Mouse (Mus musculus): Measurements from ENCODE around the gene Usp31. TPM values are rescaled to one million over a fixed set of nuclear protein-coding genes. Genes with fewer than 3 reads are reported as not detected.

Gene Usp31
- polyA plus RNA-seq, 1 experiment from 2014 or later = 0.73 TPM

GRCm38 (mm10) chr7:121701983-121702382 is 5.1 kb downstream of the Usp31 start:
- Histone ChIP-seq H3K9ac (no peak overlapping the region), H3K27ac (replicated peaks) (no peak overlapping the region), H3K27me3 (no peaks in the 10 kb centered on the region), H3K4me1 (replicated peaks) (peaks cover 34% of the 10 kb centered on the region), H3K4me2 (no peak overlapping the region), H3K4me3 (replicated peaks) (no peak overlapping the region), H3K36me3 (replicated peaks) (no peaks in the 10 kb centered on the region), H3K9me3 (replicated peaks) (no peaks in the 10 kb centered on the region)
- ATAC-seq (ENCODE audit: insufficient read depth) = no peak
- WGBS (ENCODE audit: insufficient replicate concordance) = 23% methylated on average over 6 of the region's 6 CpGs

DNA sequence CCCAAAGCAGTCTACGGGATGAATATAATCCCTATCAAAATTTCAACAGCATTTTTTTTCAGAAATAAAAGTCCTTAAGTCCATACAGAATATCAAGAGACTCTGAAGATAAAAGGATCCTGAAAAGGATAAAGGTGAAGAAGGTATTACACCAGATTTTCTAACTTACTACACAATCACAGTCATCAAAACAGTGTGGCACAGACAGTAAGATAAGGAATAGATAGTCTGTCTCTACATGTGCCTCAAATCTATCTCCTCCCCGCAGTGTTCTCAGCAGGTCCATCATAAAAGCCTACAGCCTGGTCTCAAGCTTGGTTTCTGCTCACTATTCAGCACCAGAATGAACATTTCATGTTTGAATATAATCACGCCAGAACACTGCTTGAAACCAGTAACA is 6.6 kb downstream of the Usp31 start:
- peaks cover 21% of the 10 kb centered on the region for H3K4me1 ChIP-seq (replicated peaks)
- no peaks in the 10 kb centered on the region for H3K36me3 ChIP-seq (replicated peaks)
- H3K4me3 ChIP-seq (replicated peaks) = no peak overlapping the region
- H3K27ac ChIP-seq (replicated peaks) = no peak overlapping the region
- 70% methylated on average over 3 of the region's 3 CpGs for WGBS (ENCODE audit: insufficient replicate concordance)
- no peaks in the 10 kb centered on the region for H3K9me3 ChIP-seq (replicated peaks)
- H3K27me3 ChIP-seq = no peaks in the 10 kb centered on the region
- H3K4me2 ChIP-seq = no peak overlapping the region
- no peak for ATAC-seq (ENCODE audit: insufficient read depth)
- H3K9ac ChIP-seq = no peak overlapping the region

GRCm38 (mm10) chr7:121699218-121699617 is 7.8 kb downstream of the Usp31 start:
- no peak overlapping the region for H3K4me2 ChIP-seq
- no peak for ATAC-seq (ENCODE audit: insufficient read depth)

DNA sequence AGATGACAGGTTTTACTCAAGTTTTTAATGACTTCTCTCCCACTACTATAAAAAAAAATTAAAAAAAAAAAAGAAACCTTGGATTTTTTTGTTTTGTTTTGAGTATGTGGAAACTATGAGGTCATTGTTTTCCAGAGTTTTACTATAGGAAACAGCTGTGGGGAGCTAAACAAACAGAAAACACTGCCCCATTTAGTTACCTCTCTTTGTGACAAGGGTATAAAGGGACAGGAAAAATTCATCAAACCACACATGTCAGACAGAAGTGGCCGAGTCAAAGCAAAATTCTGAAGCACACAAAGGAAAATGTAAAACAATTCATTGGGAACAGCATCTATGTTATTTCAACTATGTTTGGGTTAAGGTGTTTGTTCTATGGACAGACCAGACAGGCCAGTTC is 9.5 kb downstream of the Usp31 start:
- Histone ChIP-seq H3K4me1 (replicated peaks) (0 out of 2 replicates have a peak, but pooled peaks cover 9% of the 10 kb centered on the region), H3K27me3 (no peaks in the 10 kb centered on the region), H3K36me3 (replicated peaks) (no peaks in the 10 kb centered on the region), H3K27ac (replicated peaks) (no peak overlapping the region), H3K4me2 (no peak overlapping the region), H3K9me3 (replicated peaks) (no peaks in the 10 kb centered on the region), H3K9ac (no peak overlapping the region), H3K4me3 (replicated peaks) (no peak overlapping the region)
- 48% methylated on average over 1 of the region's 1 CpGs for WGBS (ENCODE audit: insufficient replicate concordance)
- ATAC-seq (ENCODE audit: insufficient read depth) = no peak

More at GRCm38 (mm10) chr7:121699218-121699617, 7.8 kb downstream of the Usp31 start:
- Histone ChIP-seq H3K4me3 (replicated peaks) (no peak overlapping the region), H3K9ac (no peak overlapping the region), H3K9me3 (replicated peaks) (no peaks in the 10 kb centered on the region), H3K4me1 (replicated peaks) (peaks cover 19% of the 10 kb centered on the region; the same call in 1 of the 2 replicates), H3K36me3 (replicated peaks) (no peaks in the 10 kb centered on the region), H3K27ac (replicated peaks) (no peak overlapping the region), H3K27me3 (no peaks in the 10 kb centered on the region)

- no peak for ATAC-seq (ENCODE audit: insufficient read depth)
- Histone ChIP-seq H3K9ac (no peak overlapping the region), H3K27ac (replicated peaks) (no peak overlapping the region), H3K4me2 (no peak overlapping the region), H3K9me3 (replicated peaks) (no peaks in the 10 kb centered on the region), H3K36me3 (replicated peaks) (no peaks in the 10 kb centered on the region), H3K4me1 (replicated peaks) (0 out of 2 replicates have a peak, but pooled peaks cover 8% of the 10 kb centered on the region), H3K27me3 (no peaks in the 10 kb centered on the region), H3K4me3 (replicated peaks) (no peak overlapping the region)
Observed at GRCm38 (mm10) chr7:121697170-121697569, 9.9 kb downstream of the Usp31 start.

DNA sequence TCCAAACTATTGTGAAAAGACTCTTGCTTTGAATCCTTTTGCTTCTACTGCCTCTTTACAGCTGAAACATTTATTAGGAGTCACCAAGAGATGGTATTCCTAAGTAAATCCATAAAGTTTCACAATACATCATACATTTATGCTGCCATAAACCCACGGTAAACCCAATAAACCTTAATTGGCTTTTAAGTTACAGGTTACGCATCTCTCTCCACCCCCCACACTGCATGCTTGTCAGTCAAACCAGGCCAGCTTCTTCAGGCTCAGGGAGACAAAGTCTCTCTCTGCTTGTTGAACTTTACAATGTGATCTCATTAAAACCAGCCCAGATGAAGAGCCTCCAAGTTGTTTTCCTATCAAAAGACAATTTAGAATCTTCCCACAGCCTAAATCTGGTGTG is 15.2 kb downstream of the Usp31 start:
- Histone ChIP-seq H3K36me3 (replicated peaks) (no peaks in the 10 kb centered on the region), H3K4me2 (no peak overlapping the region), H3K9ac (no peak overlapping the region), H3K27ac (replicated peaks) (no peak overlapping the region), H3K4me3 (replicated peaks) (no peak overlapping the region), H3K4me1 (replicated peaks) (no peaks in the 10 kb centered on the region), H3K27me3 (no peaks in the 10 kb centered on the region), H3K9me3 (replicated peaks) (no peaks in the 10 kb centered on the region)
- no peak for ATAC-seq (ENCODE audit: insufficient read depth)
- 80% methylated on average over 2 of the region's 2 CpGs for WGBS (ENCODE audit: insufficient replicate concordance)

DNA sequence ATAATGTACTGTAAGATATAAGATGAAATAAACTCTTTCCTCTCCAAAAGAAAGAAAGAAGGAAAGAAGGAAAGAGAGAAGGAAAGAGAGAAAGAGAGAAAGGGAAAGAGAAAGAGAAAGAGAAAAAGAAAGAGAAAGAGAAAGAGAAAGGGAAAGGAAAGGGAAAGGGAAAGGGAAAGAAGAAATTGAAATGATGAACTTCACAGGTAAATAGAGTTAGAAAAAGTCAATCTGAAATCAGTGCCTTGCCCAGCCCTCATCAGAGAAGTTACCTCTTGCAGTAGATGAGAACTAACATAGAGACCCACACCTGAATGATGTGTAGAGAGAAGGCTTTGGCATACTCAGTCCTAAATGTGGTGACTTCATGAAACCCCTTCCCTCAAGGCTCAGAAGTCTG is 17.7 kb downstream of the Usp31 start:
- Histone ChIP-seq H3K9ac (no peak overlapping the region), H3K4me2 (no peak overlapping the region), H3K27ac (replicated peaks) (no peak overlapping the region), H3K27me3 (no peaks in the 10 kb centered on the region), H3K4me3 (replicated peaks) (no peak overlapping the region), H3K36me3 (replicated peaks) (no peaks in the 10 kb centered on the region), H3K4me1 (replicated peaks) (no peaks in the 10 kb centered on the region), H3K9me3 (replicated peaks) (no peaks in the 10 kb centered on the region)
- no peak for ATAC-seq (ENCODE audit: insufficient read depth)

DNA sequence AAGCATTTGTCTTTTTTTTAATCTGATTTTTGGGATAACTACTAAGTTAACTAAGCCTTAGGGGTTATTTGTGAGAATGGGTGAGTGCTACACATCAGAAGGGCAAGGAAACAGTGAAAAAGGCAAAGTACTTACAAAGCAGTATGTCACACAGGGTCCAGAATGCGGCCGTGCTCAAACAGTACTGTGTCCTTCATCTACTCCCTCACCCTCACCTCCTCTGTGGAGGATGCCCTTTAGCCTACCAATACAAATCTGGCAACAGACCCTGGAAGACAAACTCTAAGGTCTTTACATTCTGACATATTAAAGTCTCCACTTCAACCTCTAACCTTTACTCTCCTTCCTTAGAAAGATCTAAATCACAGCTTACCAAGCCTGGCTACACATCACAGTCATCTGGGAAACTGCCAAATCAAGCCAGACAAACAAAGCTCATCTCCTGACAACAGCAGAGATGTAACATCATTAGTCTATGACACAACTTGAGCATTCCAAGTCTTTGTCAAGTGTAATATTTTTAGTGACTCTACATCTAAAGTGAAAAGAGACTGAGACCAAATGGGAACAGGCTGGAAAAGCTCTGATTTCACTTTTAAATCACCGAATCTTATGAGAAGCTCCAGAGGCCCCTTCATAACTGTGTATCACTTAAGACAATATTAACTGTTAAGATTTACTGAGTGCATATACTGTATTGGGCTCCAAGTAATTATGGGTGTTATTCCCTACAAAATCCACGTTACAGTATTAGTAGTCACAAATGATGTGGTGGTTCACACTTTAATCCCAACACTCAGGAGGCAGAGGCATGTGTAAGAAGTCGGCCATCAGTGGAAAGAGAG is 21.7 kb downstream of the Usp31 start:
- Histone ChIP-seq H3K27me3 (no peaks in the 10 kb centered on the region), H3K4me1 (replicated peaks) (no peaks in the 10 kb centered on the region), H3K4me3 (replicated peaks) (no peak overlapping the region), H3K9ac (no peak overlapping the region), H3K4me2 (no peak overlapping the region), H3K27ac (replicated peaks) (no peak overlapping the region), H3K36me3 (replicated peaks) (no peaks in the 10 kb centered on the region), H3K9me3 (replicated peaks) (no peaks in the 10 kb centered on the region)
- no peak for ATAC-seq (ENCODE audit: insufficient read depth)
- WGBS (ENCODE audit: insufficient replicate concordance) = 73% methylated on average over 5 of the region's 5 CpGs

- H3K27ac ChIP-seq (replicated peaks) = no peak overlapping the region
- H3K9ac ChIP-seq = no peak overlapping the region
- H3K9me3 ChIP-seq (replicated peaks) = no peaks in the 10 kb centered on the region
- no peak for ATAC-seq (ENCODE audit: insufficient read depth)
- H3K4me2 ChIP-seq = no peak overlapping the region
- H3K4me3 ChIP-seq (replicated peaks) = no peak overlapping the region
- no peaks in the 10 kb centered on the region for H3K27me3 ChIP-seq
- no peaks in the 10 kb centered on the region for H3K4me1 ChIP-seq (replicated peaks)
- peaks cover 6% of the 10 kb centered on the region; the same call in 1 of the 2 replicates for H3K36me3 ChIP-seq (replicated peaks)
Observed at GRCm38 (mm10) chr7:121681191-121681590, 25.9 kb downstream of the Usp31 start.

DNA sequence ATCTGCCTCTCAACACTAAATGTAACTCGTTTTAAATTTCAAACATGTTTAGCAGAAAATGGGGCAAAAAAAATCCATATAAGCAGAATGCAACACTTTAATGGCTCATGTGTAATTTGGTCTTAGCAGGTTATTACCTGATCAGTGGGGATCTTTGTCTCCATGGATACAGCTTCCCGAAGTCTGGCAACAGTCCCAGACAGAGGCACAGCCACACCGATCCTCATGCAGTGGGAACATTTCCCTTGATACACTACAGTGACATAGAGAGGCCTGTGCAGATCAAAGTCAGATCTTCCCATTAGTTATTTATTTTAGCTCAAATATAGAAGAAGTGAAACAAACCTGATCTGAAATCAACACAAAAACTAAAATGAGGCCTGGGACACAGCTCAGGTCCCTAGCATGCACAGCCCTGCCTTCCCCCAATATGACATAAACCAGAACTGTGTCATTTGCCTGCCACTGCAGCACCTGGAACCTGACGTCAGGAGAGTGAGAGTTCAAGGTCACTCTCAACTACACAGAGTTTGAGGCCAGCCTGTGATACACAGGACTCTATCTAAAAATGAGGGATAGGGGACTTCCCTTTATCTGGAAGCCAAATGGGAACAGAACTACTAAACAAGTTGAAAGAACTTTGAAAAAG is 29.8 kb downstream of the Usp31 start:
- Histone ChIP-seq H3K9me3 (replicated peaks) (no peaks in the 10 kb centered on the region), H3K4me2 (no peak overlapping the region), H3K4me3 (replicated peaks) (no peak overlapping the region), H3K27ac (replicated peaks) (no peak overlapping the region), H3K27me3 (no peaks in the 10 kb centered on the region), H3K36me3 (replicated peaks) (peaks cover 20% of the 10 kb centered on the region), H3K9ac (no peak overlapping the region), H3K4me1 (replicated peaks) (no peaks in the 10 kb centered on the region)
- WGBS (ENCODE audit: insufficient replicate concordance) = 65% methylated on average over 4 of the region's 4 CpGs
- no peak for ATAC-seq (ENCODE audit: insufficient read depth)

DNA sequence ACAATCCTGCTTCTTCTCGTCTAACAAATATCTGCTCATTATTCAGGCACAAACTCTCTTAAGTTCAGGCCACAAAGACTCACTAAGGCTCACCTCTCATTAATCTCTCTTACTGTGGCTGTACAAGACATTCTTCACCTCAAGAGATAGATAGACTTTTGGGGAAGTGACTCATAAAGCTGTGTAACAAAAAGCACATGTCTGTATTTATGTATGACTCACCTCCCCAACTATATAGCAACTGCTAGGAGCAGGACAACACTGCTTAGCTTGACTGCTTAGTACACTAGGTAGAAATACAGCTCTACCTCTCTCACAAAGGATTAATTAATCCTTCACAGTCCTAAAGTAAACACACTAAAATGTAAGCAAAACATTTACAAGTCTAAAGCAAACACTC is 46.3 kb downstream of the Usp31 start:
- Histone ChIP-seq H3K4me2 (no peak overlapping the region), H3K27me3 (no peaks in the 10 kb centered on the region), H3K9ac (no peak overlapping the region), H3K4me1 (replicated peaks) (no peaks in the 10 kb centered on the region), H3K27ac (replicated peaks) (no peak overlapping the region), H3K9me3 (replicated peaks) (no peaks in the 10 kb centered on the region), H3K36me3 (replicated peaks) (peaks cover 36% of the 10 kb centered on the region), H3K4me3 (replicated peaks) (no peak overlapping the region)
- WGBS (ENCODE audit: insufficient replicate concordance) = 64% methylated on average over 1 of the region's 1 CpGs
- ATAC-seq (ENCODE audit: insufficient read depth) = no peak

DNA sequence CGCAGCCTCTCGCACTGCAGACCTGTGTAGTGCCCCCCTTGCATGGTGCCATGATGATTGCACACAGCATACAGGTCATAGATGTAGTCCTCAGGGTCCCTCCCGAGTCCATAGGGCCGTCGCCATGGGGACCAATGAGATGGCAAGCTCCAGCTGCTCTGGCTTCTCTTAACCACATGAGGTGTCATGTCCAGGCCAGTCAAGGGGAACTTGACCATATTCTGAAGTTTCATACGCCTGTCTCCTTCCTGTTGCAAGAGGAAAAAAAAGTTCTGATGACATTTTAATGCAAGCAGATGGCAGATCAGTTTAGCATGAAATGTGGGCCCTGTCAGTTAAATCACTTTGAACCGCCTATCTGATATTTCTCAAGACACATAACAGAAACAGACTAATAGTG is 48.2 kb downstream of the Usp31 start:
- WGBS (ENCODE audit: insufficient replicate concordance) = 77% methylated on average over 7 of the region's 7 CpGs
- Histone ChIP-seq H3K27me3 (no peaks in the 10 kb centered on the region), H3K9ac (no peak overlapping the region)

More for the DNA sequence above, 48.2 kb downstream of the Usp31 start:
- Histone ChIP-seq H3K36me3 (replicated peaks) (peaks cover 31% of the 10 kb centered on the region), H3K4me2 (no peak overlapping the region), H3K4me3 (replicated peaks) (no peak overlapping the region), H3K4me1 (replicated peaks) (no peaks in the 10 kb centered on the region), H3K27ac (replicated peaks) (no peak overlapping the region), H3K9me3 (replicated peaks) (no peaks in the 10 kb centered on the region)
- no peak for ATAC-seq (ENCODE audit: insufficient read depth)

Measured in liver, embryonic 15.5 days (tissue).